Mouse (Mus musculus): ENCODE measurements around the gene Ifitm2. TPM values are rescaled to one million over a fixed set of nuclear protein-coding genes. Genes with fewer than 3 reads are reported as not detected.
A peak's percentile ranks its signal among the peaks of the same experiment; 100 is the strongest.

Gene Ifitm2
- polyA plus RNA-seq, 1 experiment from 2014 or later, result 458 TPM

- Histone ChIP-seq H3K4me2 (ENCODE audit: low read depth, low read length) (no peak overlapping the region), H3K4me3 (ENCODE audit: low read depth, low read length) (0 out of 2 replicates have a peak overlapping the region, but pooled peaks have one; percentile 8), H3K27me3 (ENCODE audit: control insufficient read depth, insufficient read depth, low read depth, low read length) (no peaks in the 10 kb centered on the region), H3K4me1 (ENCODE audit: control insufficient read depth, low read depth, low read length) (0 out of 2 replicates have a peak, but pooled peaks cover 2% of the 10 kb centered on the region), H3K9me3 (replicated peaks; ENCODE audit: control insufficient read depth, low read length) (no peaks in the 10 kb centered on the region), H3K9ac (ENCODE audit: low read depth, low read length) (no peak overlapping the region), H3K27ac (ENCODE audit: low read length) (no peak overlapping the region; the same call in 1 of the 2 replicates), H3K36me3 (ENCODE audit: control insufficient read depth, insufficient read depth) (no peaks in the 10 kb centered on the region)
- ATAC-seq (ENCODE audit: low read depth), result no peak
- WGBS (ENCODE audit: insufficient replicate concordance), result 63% methylated on average over 13 of the region's 13 CpGs
Observed at GRCm38 (mm10) chr7:140907131-140907530, 48.7 kb downstream of the Ifitm2 start.

DNA sequence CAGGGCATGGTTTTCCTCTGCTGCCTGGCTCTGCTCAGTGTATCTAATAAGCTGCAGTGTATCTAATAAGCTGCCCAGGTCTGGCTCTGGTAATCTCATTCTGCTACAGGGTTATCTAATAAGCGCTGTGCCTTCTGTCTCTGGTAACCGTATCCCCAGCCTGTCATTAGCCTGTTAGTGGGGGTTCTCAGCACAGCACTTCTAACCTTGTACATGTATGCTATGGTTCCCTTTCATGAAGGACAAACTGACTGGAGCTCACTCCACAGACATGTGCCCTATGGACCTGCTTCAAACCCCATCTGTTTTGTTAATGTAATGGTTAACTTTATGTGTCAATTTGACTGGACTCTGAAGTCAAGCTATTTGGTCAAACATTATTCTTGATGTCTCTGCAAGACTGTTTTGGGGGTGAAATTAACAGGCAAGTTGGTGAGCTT, 50.1 kb downstream of the Ifitm2 start:
- H3K27ac ChIP-seq (ENCODE audit: low read length), result peak overlapping the region; percentile 62
- ATAC-seq (ENCODE audit: low read depth), result peak; percentile 65
- peak overlapping the region; percentile 21; the same call in 1 of the 2 replicates for H3K4me2 ChIP-seq (ENCODE audit: low read depth, low read length)
- no peaks in the 10 kb centered on the region for H3K9me3 ChIP-seq (replicated peaks; ENCODE audit: control insufficient read depth, low read length)
- peak overlapping the region; percentile 46 for H3K4me3 ChIP-seq (ENCODE audit: low read depth, low read length)
- H3K4me1 ChIP-seq (ENCODE audit: control insufficient read depth, low read depth, low read length), result 0 out of 2 replicates have a peak, but pooled peaks cover 2% of the 10 kb centered on the region
- no peak overlapping the region; the same call in 1 of the 2 replicates for H3K9ac ChIP-seq (ENCODE audit: low read depth, low read length)
- no peaks in the 10 kb centered on the region for H3K36me3 ChIP-seq (ENCODE audit: control insufficient read depth, insufficient read depth)
- no peaks in the 10 kb centered on the region for H3K27me3 ChIP-seq (ENCODE audit: control insufficient read depth, insufficient read depth, low read depth, low read length)
- 15% methylated on average over 2 of the region's 2 CpGs for WGBS (ENCODE audit: insufficient replicate concordance)

Other genes starting within 250 kb of the Ifitm2 start
- 0.97 and 1.1 TPM in 2 replicates for gene Cyp2e1, start 192.2 kb downstream of the Ifitm2 start, polyA plus RNA-seq (2015; fragmentation: Nextera tagmentation; extraction: Ambion mirVana)
- gene Syce1, start 168.1 kb downstream of the Ifitm2 start, polyA plus RNA-seq (2015; fragmentation: Nextera tagmentation; extraction: Ambion mirVana), result 0.07 and 0.14 TPM in 2 replicates
- gene Zfp941, start 133.8 kb downstream of the Ifitm2 start, polyA plus RNA-seq (2015; fragmentation: Nextera tagmentation; extraction: Ambion mirVana), result 0.06 and 0.16 TPM in 2 replicates
- gene Urah, start 121.0 kb downstream of the Ifitm2 start, polyA plus RNA-seq (2015; fragmentation: Nextera tagmentation; extraction: Ambion mirVana), result 30.3 and 32.9 TPM in 2 replicates
- gene Scgb1c1, start 110.4 kb downstream of the Ifitm2 start, polyA plus RNA-seq (2015; fragmentation: Nextera tagmentation; extraction: Ambion mirVana), result not detected in 2 replicates
- not detected in 2 replicates for gene Odf3, start 108.2 kb downstream of the Ifitm2 start, polyA plus RNA-seq (2015; fragmentation: Nextera tagmentation; extraction: Ambion mirVana)
- gene Gm45785, start 99.7 kb downstream of the Ifitm2 start, polyA plus RNA-seq (2015; fragmentation: Nextera tagmentation; extraction: Ambion mirVana), result not detected in 2 replicates
- gene Ric8a, start 99.0 kb downstream of the Ifitm2 start, polyA plus RNA-seq (2015; fragmentation: Nextera tagmentation; extraction: Ambion mirVana), result 21.2 and 21.5 TPM in 2 replicates
- 19.3 and 20.9 TPM in 2 replicates for gene Bet1l, start 98.4 kb downstream of the Ifitm2 start, polyA plus RNA-seq (2015; fragmentation: Nextera tagmentation; extraction: Ambion mirVana)
- 108 and 123 TPM in 2 replicates for gene Psmd13, start 74.0 kb downstream of the Ifitm2 start, polyA plus RNA-seq (2015; fragmentation: Nextera tagmentation; extraction: Ambion mirVana)
- gene Sirt3, start 73.7 kb downstream of the Ifitm2 start, polyA plus RNA-seq (2015; fragmentation: Nextera tagmentation; extraction: Ambion mirVana), result 21.9 and 23.6 TPM in 2 replicates
- 1.4 and 3.4 TPM in 2 replicates for gene Cox8b, start 55.5 kb downstream of the Ifitm2 start, polyA plus RNA-seq (2015; fragmentation: Nextera tagmentation; extraction: Ambion mirVana)
- gene Nlrp6, start 35.1 kb downstream of the Ifitm2 start, polyA plus RNA-seq (2015; fragmentation: Nextera tagmentation; extraction: Ambion mirVana), result 7.8 and 10.8 TPM in 2 replicates
- 6.0 and 7.9 TPM in 2 replicates for gene Pgghg, start 14.6 kb downstream of the Ifitm2 start, polyA plus RNA-seq (2015; fragmentation: Nextera tagmentation; extraction: Ambion mirVana)
- 0.26 and 0.44 TPM in 2 replicates for gene Ifitm5, start 5.7 kb downstream of the Ifitm2 start, polyA plus RNA-seq (2015; fragmentation: Nextera tagmentation; extraction: Ambion mirVana)
- gene Gm45717, start 50 bp downstream of the Ifitm2 start, polyA plus RNA-seq (2015; fragmentation: Nextera tagmentation; extraction: Ambion mirVana), result not detected in 2 replicates
- 15.2 and 15.4 TPM in 2 replicates for gene Ifitm1, start 11.2 kb upstream of the Ifitm2 start, polyA plus RNA-seq (2015; fragmentation: Nextera tagmentation; extraction: Ambion mirVana)
- gene Ifitm3, start 54.8 kb upstream of the Ifitm2 start, polyA plus RNA-seq (2015; fragmentation: Nextera tagmentation; extraction: Ambion mirVana), result 68.0 and 76.2 TPM in 2 replicates
- 23.3 and 28.4 TPM in 2 replicates for gene Ifitm6, start 61.9 kb upstream of the Ifitm2 start, polyA plus RNA-seq (2015; fragmentation: Nextera tagmentation; extraction: Ambion mirVana)
- not detected in 2 replicates for gene Gm17387, start 73.1 kb upstream of the Ifitm2 start, polyA plus RNA-seq (2015; fragmentation: Nextera tagmentation; extraction: Ambion mirVana)
- 0.35 and 0.37 TPM in 2 replicates for gene B4galnt4, start 105.1 kb upstream of the Ifitm2 start, polyA plus RNA-seq (2015; fragmentation: Nextera tagmentation; extraction: Ambion mirVana)
- gene Pkp3, start 122.2 kb upstream of the Ifitm2 start, polyA plus RNA-seq (2015; fragmentation: Nextera tagmentation; extraction: Ambion mirVana), result 0.69 and 1.1 TPM in 2 replicates
- 27.2 and 28.1 TPM in 2 replicates for gene Sigirr, start 144.6 kb upstream of the Ifitm2 start, polyA plus RNA-seq (2015; fragmentation: Nextera tagmentation; extraction: Ambion mirVana)
- gene Ano9, start 161.8 kb upstream of the Ifitm2 start, polyA plus RNA-seq (2015; fragmentation: Nextera tagmentation; extraction: Ambion mirVana), result 1.5 and 3.8 TPM in 2 replicates
- 136 and 138 TPM in 2 replicates for gene Ptdss2, start 166.4 kb upstream of the Ifitm2 start, polyA plus RNA-seq (2015; fragmentation: Nextera tagmentation; extraction: Ambion mirVana)
- gene Rnh1, start 216.9 kb upstream of the Ifitm2 start, polyA plus RNA-seq (2015; fragmentation: Nextera tagmentation; extraction: Ambion mirVana), result 70.1 and 71.7 TPM in 2 replicates
- 35.3 and 40.1 TPM in 2 replicates for gene Hras, start 238.0 kb upstream of the Ifitm2 start, polyA plus RNA-seq (2015; fragmentation: Nextera tagmentation; extraction: Ambion mirVana)
- gene Lrrc56, start 238.2 kb upstream of the Ifitm2 start, polyA plus RNA-seq (2015; fragmentation: Nextera tagmentation; extraction: Ambion mirVana), result 8.3 and 9.5 TPM in 2 replicates